Mouse (Mus musculus) frontal cortex, postnatal 10 days (tissue): ENCODE data around the gene Ptprh.
"Not testable (repeated sequence)": the region's sequence is repeated elsewhere in the genome, so short reads cannot be mapped to it uniquely, and the experiment has no call there.

Experiments used
- DNase-seq, 2 experiments: peaks; one replicate each; pipeline ENCODE4 v3.0.0; 2022; ENCODE audit warnings: low spot score in 2 of 2, mixed read lengths in 1 of 2

The Ptprh gene

DNA sequence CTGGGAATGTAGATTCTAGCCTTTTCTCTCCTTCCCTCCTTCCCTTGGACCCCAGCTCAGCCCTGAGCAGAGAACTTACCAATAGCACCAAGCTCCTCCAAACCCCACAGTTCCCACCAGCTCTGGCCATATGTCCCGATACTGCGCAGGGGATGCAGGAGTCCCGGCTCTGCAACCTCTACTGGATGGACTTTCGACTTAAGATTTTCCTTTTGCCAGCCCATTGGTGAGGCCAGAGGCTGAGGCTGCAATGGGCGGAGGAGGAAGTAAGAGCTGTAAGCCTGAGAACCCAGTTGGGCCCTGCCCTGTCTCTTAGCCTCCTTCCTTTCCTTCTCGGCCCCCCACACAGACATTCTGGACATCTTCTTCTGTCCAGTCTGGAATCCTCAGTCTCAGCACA is 872 bp downstream of the Ptprh start:
- DNase-seq, result no peak

DNA sequence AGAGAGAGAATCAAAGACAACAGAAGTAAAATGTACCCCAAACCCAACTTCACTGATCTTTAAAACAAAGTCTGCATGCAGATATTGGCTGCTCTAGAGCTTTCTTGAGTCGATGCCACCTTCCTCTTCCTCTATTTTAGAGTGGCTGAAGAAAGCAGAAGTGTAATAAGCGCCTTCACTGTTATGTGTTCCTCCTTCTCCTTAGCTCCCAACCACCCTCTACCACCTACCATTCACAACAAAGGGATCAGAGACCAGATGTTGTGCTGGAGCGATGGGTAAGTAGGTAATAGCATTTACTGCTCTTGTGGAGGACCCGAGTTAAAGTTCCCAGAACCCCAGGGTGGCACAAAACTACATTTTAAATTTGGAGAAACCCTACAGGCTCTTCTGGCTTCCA is 6.8 kb downstream of the Ptprh start:
- not testable (repeated sequence) for DNase-seq

DNA sequence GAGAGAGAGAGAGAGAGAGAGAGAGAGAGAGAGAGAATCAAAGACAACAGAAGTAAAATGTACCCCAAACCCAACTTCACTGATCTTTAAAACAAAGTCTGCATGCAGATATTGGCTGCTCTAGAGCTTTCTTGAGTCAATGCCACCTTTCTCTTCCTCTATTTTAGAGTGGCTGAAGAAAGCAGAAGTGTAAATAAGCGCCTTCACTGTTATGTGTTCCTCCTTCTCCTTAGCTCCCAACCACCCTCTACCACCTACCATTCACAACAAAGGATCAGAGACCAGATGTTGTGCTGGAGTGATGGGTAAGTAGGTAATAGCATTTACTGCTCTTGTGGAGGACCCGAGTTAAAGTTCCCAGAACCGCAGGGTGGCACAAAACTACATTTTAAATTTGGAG is 22.4 kb downstream of the Ptprh start:
- not testable (repeated sequence) for DNase-seq

DNA sequence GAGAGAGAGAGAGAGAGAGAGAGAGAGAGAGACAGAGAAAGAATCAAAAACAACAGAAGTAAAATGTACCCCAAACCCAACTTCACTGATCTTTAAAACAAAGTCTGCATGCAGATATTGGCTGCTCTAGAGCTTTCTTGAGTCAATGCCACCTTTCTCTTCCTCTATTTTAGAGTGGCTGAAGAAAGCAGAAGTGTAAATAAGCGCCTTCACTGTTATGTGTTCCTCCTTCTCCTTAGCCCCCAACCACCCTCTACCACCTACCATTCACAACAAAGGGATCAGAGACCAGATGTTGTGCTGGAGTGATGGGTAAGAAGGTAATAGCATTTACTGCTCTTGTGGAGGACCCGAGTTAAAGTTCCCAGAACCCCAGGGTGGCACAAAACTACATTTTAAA is 31.5 kb downstream of the Ptprh start:
- DNase-seq, result not testable (repeated sequence)

DNA sequence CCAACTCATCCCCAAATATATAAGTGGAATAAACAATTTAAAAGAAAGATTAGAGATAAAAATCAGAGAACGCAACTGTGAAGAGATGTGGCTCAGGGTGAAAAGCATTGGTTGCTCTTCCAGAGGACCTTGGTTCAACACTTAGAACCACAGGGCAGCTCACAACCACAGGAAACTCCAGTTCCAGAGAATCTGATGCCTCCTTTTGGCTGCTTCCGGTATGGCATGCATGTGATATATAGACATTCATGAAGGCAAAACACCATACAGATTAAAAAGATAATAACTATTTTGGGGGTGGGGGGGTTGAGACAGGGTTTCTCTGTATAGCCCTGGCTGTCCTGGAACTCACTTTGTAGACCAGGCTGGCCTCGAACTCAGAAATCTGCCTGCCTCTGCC is 41.2 kb downstream of the Ptprh start:
- no peak for DNase-seq

DNA sequence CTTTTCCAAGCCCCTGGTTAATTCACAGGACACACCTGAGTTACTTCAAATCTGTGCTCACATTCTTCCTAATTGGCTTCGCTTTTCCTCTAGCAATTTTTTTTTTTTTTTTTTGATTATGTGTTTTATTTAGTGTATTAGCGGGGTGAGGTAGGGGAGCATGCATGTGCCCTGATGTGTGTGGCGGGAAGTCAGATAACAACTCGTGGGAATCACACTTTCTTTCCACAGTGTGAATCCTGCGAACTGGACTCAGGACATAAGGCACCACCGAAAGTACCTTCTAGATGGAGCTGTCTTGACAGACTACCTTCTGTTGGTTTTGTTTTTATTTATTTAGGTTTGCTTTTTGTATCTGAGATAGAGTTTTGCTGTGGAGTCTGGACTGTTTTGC is 46.7 kb downstream of the Ptprh start:
- no peak for DNase-seq

DNA sequence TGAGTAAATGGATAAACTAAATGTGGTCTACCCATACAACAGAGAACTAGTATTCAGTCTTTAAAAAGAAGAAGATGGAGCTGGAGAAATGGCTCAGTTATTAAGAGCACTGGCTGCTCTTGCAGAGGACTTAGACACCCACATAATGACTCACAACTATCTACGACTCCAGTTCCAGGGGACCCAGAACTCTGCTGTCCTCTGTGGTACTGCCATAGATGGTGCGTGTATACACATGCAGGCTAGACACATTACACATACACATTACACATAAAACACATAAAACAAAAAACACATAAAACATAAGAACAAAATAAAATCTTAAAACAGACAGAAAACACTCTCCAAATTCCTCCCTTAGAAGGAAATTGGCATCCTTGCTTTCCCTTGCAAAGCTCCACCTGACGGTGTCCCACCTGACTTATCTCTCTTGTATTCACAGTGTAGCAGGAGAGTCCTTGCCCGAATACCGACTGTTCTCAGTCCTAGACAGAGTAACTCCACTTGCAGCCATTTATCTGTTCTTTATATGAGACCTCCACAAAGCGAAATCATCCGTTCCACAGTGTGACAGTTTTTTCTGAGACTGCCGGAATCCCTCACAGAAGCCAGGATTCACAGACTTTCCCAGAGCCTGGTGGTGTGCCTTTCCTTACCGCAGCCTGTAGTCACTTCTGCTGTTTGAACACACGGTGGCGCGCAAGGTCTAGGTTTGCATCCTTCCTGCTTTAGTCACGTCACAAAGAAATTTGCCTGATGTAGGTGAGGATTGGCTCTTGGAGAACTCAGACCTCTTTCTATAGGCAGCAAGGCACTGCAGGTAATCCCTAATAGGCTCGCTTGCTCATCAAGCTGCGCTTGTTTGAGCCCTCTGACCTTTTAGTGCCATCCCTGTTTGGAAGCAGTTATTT is 47.3 kb downstream of the Ptprh start:
- peak; percentile 50 to 76 for DNase-seq

DNA sequence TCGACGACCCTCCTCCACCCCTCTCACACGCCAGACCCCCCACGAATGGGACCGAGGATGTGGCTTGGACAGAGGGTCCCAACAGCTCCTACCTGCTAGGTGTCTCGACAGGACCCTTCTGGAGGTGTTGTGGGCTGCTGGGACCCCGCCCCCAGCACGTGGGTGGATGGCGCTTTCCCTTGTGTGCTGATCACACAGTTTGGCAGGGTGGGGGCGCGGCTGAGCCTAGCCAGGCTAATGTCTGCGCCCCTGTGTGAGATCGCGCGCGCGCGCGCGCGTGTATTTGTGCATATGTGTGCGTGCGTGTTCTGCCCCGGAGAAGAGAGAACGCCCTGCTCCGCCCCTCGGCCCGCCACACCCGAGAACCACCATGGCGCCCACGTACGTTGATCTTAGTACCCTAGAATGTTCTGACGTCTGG is 56.6 kb downstream of the Ptprh start, which contains the start of gene Syt5:
Gene Syt5 (minus strand): TSS at position 321 of the 421 bp plus-strand sequence.
- peak; percentile 76 to 78 for DNase-seq

DNA sequence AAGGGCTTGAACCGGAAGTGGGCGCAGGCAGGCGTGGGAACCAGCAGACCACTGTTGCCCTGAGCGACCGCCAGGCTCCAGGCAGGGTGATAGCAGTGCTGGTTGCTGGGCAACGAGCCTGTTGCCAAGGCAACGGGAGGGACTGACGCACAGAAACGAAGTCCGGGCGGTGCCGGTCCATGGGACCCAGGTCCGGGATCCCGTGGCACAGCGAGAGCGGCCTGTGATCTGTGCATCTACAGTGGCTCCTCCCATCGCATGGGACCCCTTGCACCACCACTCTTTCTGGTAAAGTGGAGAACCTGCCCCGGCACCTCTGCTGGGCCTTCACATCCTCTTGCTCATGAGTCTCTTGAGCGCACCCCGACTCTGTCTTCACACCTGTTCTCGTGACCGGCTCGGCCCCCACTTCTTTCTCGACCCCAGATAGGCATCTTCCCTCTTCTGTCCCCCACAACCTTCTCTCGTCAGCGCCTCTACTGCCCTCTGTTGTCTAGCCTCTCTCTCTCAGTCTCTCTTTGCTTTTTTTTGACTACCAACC is 57.2 kb downstream of the Ptprh start:
- DNase-seq, result peak; percentile 95 to 96

DNA sequence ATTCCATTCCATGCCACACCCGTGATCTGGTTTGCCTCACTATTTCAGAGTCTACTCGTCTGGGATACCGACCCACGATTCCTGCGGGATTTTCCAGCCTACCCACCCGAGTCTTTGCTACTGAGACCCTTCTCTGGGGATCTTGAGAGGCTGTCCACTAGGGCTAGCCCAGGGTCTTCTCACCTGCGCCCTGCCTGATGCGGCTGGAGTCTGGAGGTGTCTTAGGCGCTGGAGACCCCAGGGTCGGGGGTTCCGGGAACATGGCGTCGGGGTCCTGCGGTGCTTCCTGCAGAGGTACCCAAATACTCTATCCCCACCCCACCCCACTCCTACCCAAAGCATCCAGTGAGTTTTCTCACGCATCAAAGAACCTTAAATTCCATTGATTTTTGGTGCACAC is 57.8 kb downstream of the Ptprh start:
- DNase-seq, result no peak

DNA sequence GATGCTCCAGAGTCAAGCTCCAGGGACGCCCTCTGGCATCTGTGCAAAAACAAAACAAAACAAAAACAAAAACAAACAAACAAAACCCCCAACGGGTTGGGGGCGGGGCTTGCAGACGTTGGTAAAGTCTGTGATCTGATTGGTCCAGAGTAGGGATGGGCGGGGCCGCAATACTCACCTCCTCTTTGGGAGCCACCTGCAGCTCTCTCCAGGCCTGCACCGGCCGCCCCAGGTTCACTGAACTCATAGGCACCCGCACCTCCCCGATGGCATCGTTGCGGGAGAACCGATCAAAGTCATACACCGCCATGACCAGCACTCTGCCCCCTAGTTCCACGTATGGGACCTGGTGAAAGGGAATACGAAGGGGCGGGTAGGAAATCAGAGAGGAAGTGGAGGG is 61.8 kb downstream of the Ptprh start:
- DNase-seq, result no peak

DNA sequence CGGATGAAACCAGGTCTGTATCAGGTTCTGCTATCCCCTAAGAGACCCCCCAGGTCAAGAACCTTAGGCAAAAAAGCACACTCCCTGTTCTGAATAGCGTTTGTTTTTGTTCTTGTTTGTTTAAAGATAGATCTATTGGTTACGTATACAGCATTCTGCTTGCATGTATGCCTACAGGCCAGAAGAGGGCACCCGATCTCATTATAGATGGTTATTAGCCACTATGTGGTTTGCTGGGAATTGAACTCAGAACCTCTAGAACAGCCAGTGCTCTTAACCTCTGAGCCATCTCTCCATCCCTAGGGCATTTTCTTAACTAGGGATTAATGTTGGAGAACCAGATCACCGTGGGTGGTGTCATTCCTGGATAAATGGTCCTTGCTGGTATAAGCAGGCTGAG is 62.5 kb downstream of the Ptprh start:
- DNase-seq, result no peak

DNA sequence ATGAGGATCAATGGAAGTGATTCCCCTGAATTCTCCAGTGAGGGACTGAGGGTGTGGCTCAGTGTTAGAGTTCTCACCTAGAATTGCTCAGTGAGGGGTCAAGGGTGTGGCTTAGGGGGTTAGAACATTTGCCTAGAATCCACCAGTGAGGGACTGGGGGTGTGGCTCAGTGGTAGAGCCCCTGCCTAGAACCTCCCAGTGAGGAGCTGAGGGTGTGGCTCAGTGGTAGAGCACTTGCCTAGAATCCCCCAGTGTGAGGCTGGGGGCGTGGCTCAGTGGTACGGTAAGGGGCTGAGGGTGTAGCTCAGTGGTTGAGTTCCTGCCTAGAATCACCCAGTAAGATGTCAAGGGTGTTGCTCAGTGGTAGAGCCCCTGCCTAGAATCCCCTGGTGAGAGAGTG is 64.8 kb downstream of the Ptprh start:
- DNase-seq, result no peak

DNA sequence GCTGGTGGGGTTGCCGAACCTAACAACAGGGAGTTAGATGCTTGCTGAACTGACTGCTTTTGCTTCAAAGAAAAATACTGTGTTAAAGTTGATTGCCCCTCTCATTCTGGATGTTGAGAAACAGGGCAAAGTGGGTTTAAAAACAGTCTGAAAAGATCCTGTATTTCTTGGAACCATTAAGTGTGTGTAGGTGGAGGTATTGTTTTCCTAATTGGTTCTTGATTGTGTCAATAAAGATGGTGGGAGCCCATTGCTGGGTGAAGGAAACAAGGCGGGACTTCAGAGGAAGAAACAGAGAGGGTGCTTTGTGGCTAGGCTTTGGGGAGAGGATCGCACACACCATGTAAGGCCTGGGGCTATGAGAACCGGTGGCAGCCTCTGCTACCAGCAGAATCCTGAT is 66.7 kb downstream of the Ptprh start:
- no peak for DNase-seq

DNA sequence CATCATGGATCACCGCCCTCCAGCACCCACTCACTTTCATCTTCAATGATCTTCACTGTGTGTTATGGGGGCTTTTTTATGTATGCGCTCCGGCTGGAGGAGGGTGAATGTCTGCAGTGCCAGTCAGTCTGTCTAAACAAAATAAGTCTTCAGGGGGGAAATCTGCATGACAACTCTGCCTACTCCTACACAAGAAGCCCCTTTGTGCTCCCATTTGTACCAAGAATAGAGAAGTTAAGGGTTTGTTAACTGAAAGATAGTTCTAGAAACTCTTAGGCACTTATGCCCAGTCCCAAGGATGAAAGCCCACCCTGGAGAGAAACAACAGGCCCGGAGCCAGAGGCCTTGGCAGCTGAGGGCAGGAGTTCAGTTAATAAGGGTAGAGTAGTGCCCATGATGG is 67.5 kb downstream of the Ptprh start:
- no peak for DNase-seq

DNA sequence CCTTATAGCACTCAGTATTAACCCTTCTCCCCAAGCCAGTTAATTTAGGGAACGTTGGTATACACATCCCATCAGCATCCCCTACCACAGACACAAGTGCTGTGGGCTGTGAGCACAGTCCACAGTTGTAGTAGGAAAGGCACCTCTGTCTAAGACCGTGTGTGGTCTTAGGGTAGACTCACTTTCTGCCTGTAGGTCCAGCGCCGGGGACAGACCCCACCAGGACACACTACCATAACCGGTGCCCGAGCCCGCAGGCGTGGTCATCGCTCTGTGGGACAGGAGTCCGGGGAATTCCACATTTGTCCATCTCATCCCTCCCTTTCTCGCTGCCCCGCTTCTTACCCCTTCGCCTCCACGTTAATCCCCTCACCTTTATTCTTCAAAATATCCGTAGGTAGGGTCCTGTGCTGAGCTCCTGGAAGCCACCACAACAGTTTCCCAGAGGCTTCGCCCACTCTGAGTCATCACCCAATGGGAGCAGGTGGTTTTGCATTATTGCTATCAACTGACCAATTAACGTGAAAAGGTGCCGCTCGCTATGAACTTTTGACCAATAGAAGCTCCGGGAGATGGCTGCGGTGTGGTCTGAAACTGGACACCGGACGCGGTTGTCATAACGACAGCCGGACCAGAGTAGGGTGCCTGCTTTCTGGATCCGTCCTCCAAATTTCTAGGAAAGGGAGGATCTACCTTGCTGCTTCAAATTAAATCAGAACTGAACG is 71.7 kb downstream of the Ptprh start, which contains the start of gene Dnaaf3:
Gene Dnaaf3 (minus strand): TSS at position 449 of the 725 bp plus-strand sequence.
- no peak for DNase-seq

DNA sequence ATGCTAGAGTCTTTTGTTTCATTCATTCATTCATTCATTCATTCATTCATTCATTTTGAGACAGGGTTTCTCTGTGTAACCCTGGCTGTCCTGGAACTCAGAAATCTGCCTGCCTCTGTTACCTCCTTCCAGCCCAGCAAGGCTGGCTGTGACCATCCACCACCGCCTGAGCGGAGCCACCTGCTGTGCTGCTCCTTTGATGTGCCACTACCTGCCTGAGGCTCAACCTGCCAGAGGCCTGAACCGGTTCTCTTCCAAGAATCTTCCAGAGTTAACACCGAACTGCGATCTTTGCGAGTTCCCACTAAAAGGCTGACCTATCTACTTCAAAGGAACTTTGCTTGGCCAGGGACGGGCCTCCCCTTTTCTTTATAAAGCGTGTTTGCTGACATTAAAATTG is 73.7 kb downstream of the Ptprh start:
- DNase-seq, result not testable (repeated sequence)

DNA sequence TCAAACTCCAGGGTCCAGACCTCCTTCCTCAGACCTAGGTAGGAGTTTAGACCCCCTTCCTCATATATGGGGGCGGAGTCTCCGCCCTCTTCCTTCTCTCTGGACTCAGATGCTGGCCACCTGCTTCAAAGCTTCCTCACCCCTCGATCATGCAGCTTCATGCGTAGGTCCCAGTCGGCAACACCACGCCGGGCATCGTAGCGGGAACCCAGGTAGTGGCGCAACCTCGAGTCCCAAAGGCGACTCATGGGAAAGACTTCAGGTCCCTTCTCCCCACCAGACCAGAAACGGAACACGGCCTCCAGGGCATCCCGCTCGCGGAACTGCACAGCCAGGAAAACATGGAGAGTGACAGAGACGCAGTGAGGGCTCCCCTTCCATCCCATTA is 76.5 kb downstream of the Ptprh start:
- no peak for DNase-seq

DNA sequence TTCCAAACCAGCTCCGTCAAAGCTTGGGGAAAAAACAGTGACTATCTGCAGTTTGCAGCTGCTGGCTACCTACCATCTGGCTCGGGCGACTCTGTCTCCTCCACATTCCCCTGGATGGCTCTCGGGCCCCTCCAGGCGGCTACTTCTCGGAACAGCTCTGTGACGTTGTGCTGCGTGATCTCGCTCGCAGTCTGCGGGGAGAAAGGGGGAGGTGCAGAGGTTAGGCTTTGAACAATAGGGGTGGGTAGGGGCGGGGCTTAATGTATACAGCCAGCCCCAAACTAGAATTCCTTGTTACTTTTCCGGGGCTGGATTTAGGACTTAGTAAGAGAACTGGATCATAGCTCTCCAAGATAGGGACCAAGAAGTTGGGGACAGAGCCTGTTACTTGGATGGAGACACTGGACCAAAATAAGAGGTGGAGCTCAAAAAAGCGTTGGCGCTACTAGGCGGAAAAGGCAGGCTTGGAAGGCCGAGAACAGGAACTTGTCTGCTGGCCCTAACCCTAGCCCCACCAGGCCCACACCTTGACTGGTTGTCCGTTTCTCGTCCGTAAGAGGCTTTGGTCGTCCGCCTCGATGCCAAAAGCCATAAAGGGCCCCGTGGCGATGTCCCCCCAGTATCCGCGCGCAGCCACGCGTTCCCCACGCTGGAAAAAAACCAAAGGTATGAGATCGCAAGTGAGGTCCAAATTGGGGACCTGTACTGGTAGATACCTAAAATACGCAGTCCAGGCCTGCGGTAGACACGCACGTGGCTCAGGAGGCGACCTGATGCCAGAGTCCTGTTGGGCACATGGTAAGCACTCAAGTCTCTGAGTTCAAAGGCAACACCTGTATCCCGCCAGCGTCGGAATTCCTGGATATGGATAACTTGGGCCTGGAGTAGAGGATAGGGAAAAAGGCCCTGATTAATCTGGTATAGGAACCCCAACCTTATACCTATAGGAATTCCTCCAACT is 77.2 kb downstream of the Ptprh start:
- DNase-seq, result peak; percentile 61 to 74

DNA sequence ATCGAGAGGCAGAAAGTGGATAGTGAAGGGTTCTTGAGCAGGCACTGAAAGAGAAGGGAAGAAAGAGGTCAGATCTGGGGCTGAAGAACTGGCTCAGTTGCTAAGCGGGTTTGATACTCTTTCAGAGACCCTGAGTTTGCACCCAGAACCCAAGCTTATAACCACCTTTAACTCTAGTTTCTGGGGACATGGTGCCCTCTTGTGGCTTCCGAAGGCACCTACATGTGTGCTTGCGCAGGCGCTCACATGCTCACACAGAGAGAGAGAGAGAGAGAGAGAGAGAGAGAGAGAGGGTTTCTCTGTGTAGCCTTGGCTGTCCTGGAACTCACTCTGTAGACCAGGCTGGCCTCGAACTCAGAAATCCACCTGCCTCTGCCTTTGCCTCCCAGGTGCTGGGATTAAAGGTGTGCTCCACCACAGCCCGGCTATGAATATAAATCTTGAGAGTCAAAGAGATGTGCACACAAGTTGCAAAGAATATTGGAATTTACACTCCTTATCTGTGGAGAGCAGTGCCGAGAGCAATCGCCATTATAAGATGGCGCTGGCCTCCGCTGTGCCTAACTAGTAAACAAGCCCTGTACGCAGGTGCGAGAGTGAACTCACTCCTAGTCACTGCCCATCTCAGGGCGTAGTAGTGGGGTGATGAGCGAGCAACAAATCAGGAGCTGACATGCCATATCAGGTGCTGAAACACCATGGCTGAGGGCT is 79.5 kb downstream of the Ptprh start, which contains the start of gene Tnni3:
Gene Tnni3 (minus strand): TSS at position 18 of the 711 bp plus-strand sequence.
- not testable (repeated sequence) for DNase-seq
